Mouse (Mus musculus): ENCODE measurements around the gene Parva. TPM values are rescaled to one million over a fixed set of nuclear protein-coding genes. Genes with fewer than 3 reads are reported as not detected.

Parva gene
- polyA plus RNA-seq (2015; fragmentation: Nextera tagmentation; extraction: Ambion mirVana) = 70.0 and 79.3 TPM in 2 replicates

GRCm38 (mm10) chr7:112427357-112428157 is at the start of gene Parva:
Gene Parva (plus strand): TSS chr7:112427505.
- 0 out of 2 replicates have a peak, but pooled peaks have one; percentile 6 for TF ChIP-seq EP300 (IDR thresholded peaks at IDR 0.05)
- peak; percentile 18; the same call in 1 of the 2 replicates for TF ChIP-seq CTCF (IDR thresholded peaks at IDR 0.05)
- WGBS = 2% methylated on average over 45 of the region's 49 CpGs
- peak within 1 kb of the TSS; percentile 60 for H3K4me2 ChIP-seq (replicated peaks; ENCODE audit: low read depth, low read length)
- no peaks in the 10 kb centered on the region for H3K27me3 ChIP-seq (replicated peaks; ENCODE audit: insufficient read depth, low read length)
- ATAC-seq = peak; percentile 79
- H3K4me1 ChIP-seq (ENCODE audit: insufficient read depth, low read depth, low read length) = peaks cover 5% of the 10 kb centered on the region; the same call in 1 of the 2 replicates
- no peaks in the 10 kb centered on the region for H3K9me3 ChIP-seq (ENCODE audit: low read length)
- H3K4me3 ChIP-seq (ENCODE audit: low read depth, low read length) = peak within 1 kb of the TSS; percentile 79
- peak within 1 kb of the TSS; percentile 99 for H3K9ac ChIP-seq (replicated peaks; ENCODE audit: low read depth)
- no peaks in the 10 kb centered on the region for H3K36me3 ChIP-seq (ENCODE audit: insufficient read depth, low read length)
- peak; percentile 87 for DNase-seq (ENCODE audit: low spot score)
- H3K27ac ChIP-seq (ENCODE audit: low read length) = peak within 1 kb of the TSS; percentile 99

- no peaks in the 10 kb centered on the region for H3K36me3 ChIP-seq (ENCODE audit: insufficient read depth, low read length)
- H3K9ac ChIP-seq (replicated peaks; ENCODE audit: low read depth) = no peak overlapping the region
- 81% methylated on average over 5 of the region's 5 CpGs for WGBS
- DNase-seq (ENCODE audit: low spot score) (no peak), ATAC-seq (no peak)
- no peaks in the 10 kb centered on the region for H3K9me3 ChIP-seq (ENCODE audit: low read length)
- H3K27me3 ChIP-seq (replicated peaks; ENCODE audit: insufficient read depth, low read length) = no peaks in the 10 kb centered on the region
- no peak overlapping the region for H3K27ac ChIP-seq (ENCODE audit: low read length)
- no peak for TF ChIP-seq EP300 (IDR thresholded peaks at IDR 0.05)
- TF ChIP-seq CTCF (IDR thresholded peaks at IDR 0.05) = no peak
- no peaks in the 10 kb centered on the region for H3K4me1 ChIP-seq (ENCODE audit: insufficient read depth, low read depth, low read length)
- H3K4me2 ChIP-seq (replicated peaks; ENCODE audit: low read depth, low read length) = no peak overlapping the region
- H3K4me3 ChIP-seq (ENCODE audit: low read depth, low read length) = no peak overlapping the region
These were observed 49.2 kb upstream of the Parva start for GRCm38 (mm10) chr7:112378056-112378455.

- DNase-seq (ENCODE audit: low spot score) = no peak
These were observed 48.8 kb upstream of the Parva start for GRCm38 (mm10) chr7:112378476-112378875.

GRCm38 (mm10) chr7:112386521-112386920 is 40.8 kb upstream of the Parva start:
- no peak overlapping the region for H3K4me2 ChIP-seq (replicated peaks; ENCODE audit: low read depth, low read length)
- 48% methylated on average over 5 of the region's 5 CpGs for WGBS
- no peaks in the 10 kb centered on the region for H3K27me3 ChIP-seq (replicated peaks; ENCODE audit: insufficient read depth, low read length)
- no peak overlapping the region for H3K4me3 ChIP-seq (ENCODE audit: low read depth, low read length)
- no peak overlapping the region for H3K27ac ChIP-seq (ENCODE audit: low read length)
- TF ChIP-seq EP300 (IDR thresholded peaks at IDR 0.05) (no peak), CTCF (IDR thresholded peaks at IDR 0.05) (no peak)
- no peak overlapping the region for H3K9ac ChIP-seq (replicated peaks; ENCODE audit: low read depth)
- DNase-seq (ENCODE audit: low spot score) (no peak), ATAC-seq (no peak)
- no peaks in the 10 kb centered on the region for H3K36me3 ChIP-seq (ENCODE audit: insufficient read depth, low read length)
- peaks cover 6% of the 10 kb centered on the region; the same call in 1 of the 2 replicates for H3K4me1 ChIP-seq (ENCODE audit: insufficient read depth, low read depth, low read length)
- no peaks in the 10 kb centered on the region for H3K9me3 ChIP-seq (ENCODE audit: low read length)

More at GRCm38 (mm10) chr7:112378476-112378875, 48.8 kb upstream of the Parva start:
- Histone ChIP-seq H3K4me2 (replicated peaks; ENCODE audit: low read depth, low read length) (no peak overlapping the region), H3K27me3 (replicated peaks; ENCODE audit: insufficient read depth, low read length) (no peaks in the 10 kb centered on the region), H3K4me3 (ENCODE audit: low read depth, low read length) (no peak overlapping the region), H3K9ac (replicated peaks; ENCODE audit: low read depth) (no peak overlapping the region), H3K36me3 (ENCODE audit: insufficient read depth, low read length) (no peaks in the 10 kb centered on the region), H3K27ac (ENCODE audit: low read length) (no peak overlapping the region), H3K4me1 (ENCODE audit: insufficient read depth, low read depth, low read length) (no peaks in the 10 kb centered on the region), H3K9me3 (ENCODE audit: low read length) (no peaks in the 10 kb centered on the region)
- TF ChIP-seq EP300 (IDR thresholded peaks at IDR 0.05) = no peak
- no peak for TF ChIP-seq CTCF (IDR thresholded peaks at IDR 0.05)
- WGBS = 64% methylated on average over 5 of the region's 5 CpGs
- ATAC-seq = no peak

- DNase-seq (ENCODE audit: low spot score) (no peak), ATAC-seq (no peak)
- Histone ChIP-seq H3K4me3 (ENCODE audit: low read depth, low read length) (no peak overlapping the region), H3K9ac (replicated peaks; ENCODE audit: low read depth) (no peak overlapping the region), H3K4me1 (ENCODE audit: insufficient read depth, low read depth, low read length) (peaks cover 6% of the 10 kb centered on the region; the same call in 1 of the 2 replicates), H3K9me3 (ENCODE audit: low read length) (no peaks in the 10 kb centered on the region), H3K36me3 (ENCODE audit: insufficient read depth, low read length) (no peaks in the 10 kb centered on the region), H3K4me2 (replicated peaks; ENCODE audit: low read depth, low read length) (no peak overlapping the region), H3K27ac (ENCODE audit: low read length) (no peak overlapping the region), H3K27me3 (replicated peaks; ENCODE audit: insufficient read depth, low read length) (no peaks in the 10 kb centered on the region)
- WGBS = 69% methylated on average over 5 of the region's 5 CpGs
- TF ChIP-seq EP300 (IDR thresholded peaks at IDR 0.05) (no peak), CTCF (IDR thresholded peaks at IDR 0.05) (no peak)
These were observed 39.4 kb upstream of the Parva start for GRCm38 (mm10) chr7:112387876-112388275.

- no peak overlapping the region for H3K4me3 ChIP-seq (ENCODE audit: low read depth, low read length)
- no peak for ATAC-seq
- H3K36me3 ChIP-seq (ENCODE audit: insufficient read depth, low read length) = no peaks in the 10 kb centered on the region
- H3K4me2 ChIP-seq (replicated peaks; ENCODE audit: low read depth, low read length) = no peak overlapping the region
- 61% methylated on average over 5 of the region's 5 CpGs for WGBS
- TF ChIP-seq EP300 (IDR thresholded peaks at IDR 0.05) = no peak
- TF ChIP-seq CTCF (IDR thresholded peaks at IDR 0.05) = no peak
- H3K27ac ChIP-seq (ENCODE audit: low read length) = no peak overlapping the region
- H3K9me3 ChIP-seq (ENCODE audit: low read length) = no peaks in the 10 kb centered on the region
- no peak for DNase-seq (ENCODE audit: low spot score)
- peaks cover 6% of the 10 kb centered on the region; the same call in 1 of the 2 replicates for H3K4me1 ChIP-seq (ENCODE audit: insufficient read depth, low read depth, low read length)
- no peaks in the 10 kb centered on the region for H3K27me3 ChIP-seq (replicated peaks; ENCODE audit: insufficient read depth, low read length)
- no peak overlapping the region for H3K9ac ChIP-seq (replicated peaks; ENCODE audit: low read depth)
These were observed 38.9 kb upstream of the Parva start for GRCm38 (mm10) chr7:112388363-112388875.
